Mouse (Mus musculus) neural tube, embryonic 15.5 days (tissue): ENCODE measurements around the gene Timm13. TPM values are rescaled to one million over a fixed set of nuclear protein-coding genes. Genes with fewer than 3 reads are reported as not detected.
A peak's percentile ranks its signal among the peaks of the same experiment; 100 is the strongest.

Source experiments
- ATAC-seq: fragments of 200-750 bp; cut with Nextera tagmentation; 2 replicates; pipeline ENCODE4 v1.8.0; 2017; ENCODE audit warnings: mild to moderate bottlenecking, moderate TSS enrichment, moderate library complexity; ENCODE audit not compliant: low FRiP score
- H3K27ac ChIP-seq: fragments of 300-500 bp; sonication (generic); replicated peaks from 2 replicates; pipeline ENCODE4 v1.5.1; 2015; ENCODE audit warnings: mild to moderate bottlenecking, inconsistent platforms
- H3K27me3 ChIP-seq: fragments of 300-500 bp; sonication (generic); replicated peaks from 2 replicates; pipeline ENCODE4 v1.6.1; 2015; ENCODE audit warnings: inconsistent platforms
- H3K36me3 ChIP-seq: fragments of 300-500 bp; sonication (generic); 2 replicates; pipeline ENCODE4 v1.6.1; 2015; ENCODE audit warnings: inconsistent platforms
- H3K4me1 ChIP-seq: fragments of 300-500 bp; sonication (generic); 2 replicates; pipeline ENCODE4 v1.6.1; 2015; ENCODE audit warnings: inconsistent platforms
- H3K4me2 ChIP-seq: fragments of 300-500 bp; sonication (generic); 2 replicates; pipeline ENCODE4 v1.6.1; 2015; ENCODE audit warnings: inconsistent platforms, mild to moderate bottlenecking, moderate library complexity
- H3K4me3 ChIP-seq: fragments of 300-500 bp; sonication (generic); replicated peaks from 2 replicates; pipeline ENCODE4 v1.5.1; 2015; ENCODE audit warnings: mild to moderate bottlenecking, inconsistent platforms
- H3K9ac ChIP-seq: fragments of 300-500 bp; sonication (generic); replicated peaks from 2 replicates; pipeline ENCODE4 v1.6.1; 2015; ENCODE audit warnings: mild to moderate bottlenecking, inconsistent platforms
- H3K9me3 ChIP-seq: fragments of 300-500 bp; sonication (generic); replicated peaks from 2 replicates; pipeline ENCODE4 v1.6.1; 2016; ENCODE audit warnings: inconsistent platforms
- WGBS: fragments of 180-500 bp; shearing (Covaris S2); methylation state at CpG from one replicate; pipeline ENCODE4 v1.1.7; 2015; ENCODE audit warnings: mixed read lengths; 5-methylcytosine and 5-hydroxymethylcytosine counted together
- polyA plus RNA-seq: library from polyadenylated mRNA; unstranded; fragments of >200 nt; fragmentation: Nextera tagmentation; extraction: Ambion mirVana; gene quantifications from 2 replicates; pipeline ENCODE4 v1.2.1, GENCODE M21; 2015

Gene Timm13
- polyA plus RNA-seq, result 333 and 359 TPM in 2 replicates

GRCm38 (mm10) chr10:80900318-80901247 is at the start of gene Timm13:
Timm13 (minus strand) TSS chr10:80900969.
- Histone ChIP-seq H3K4me2 (peak within 1 kb of the TSS; percentile 95), H3K9me3 (no peaks in the 10 kb centered on the region), H3K4me1 (peaks cover 31% of the 10 kb centered on the region), H3K4me3 (peak within 1 kb of the TSS; percentile 95), H3K9ac (peak within 1 kb of the TSS; percentile 93), H3K36me3 (peaks cover 42% of the 10 kb centered on the region), H3K27me3 (no peaks in the 10 kb centered on the region), H3K27ac (peak within 1 kb of the TSS; percentile 95)
- under 1% methylated on average over 72 of the region's 72 CpGs for WGBS
- ATAC-seq, result peak; percentile 94

GRCm38 (mm10) chr10:80950314-80950713 is 49.5 kb upstream of the Timm13 start:
- WGBS, result 38% methylated on average over 5 of the region's 5 CpGs
- Histone ChIP-seq H3K27me3 (no peaks in the 10 kb centered on the region), H3K4me3 (no peak overlapping the region), H3K9me3 (no peaks in the 10 kb centered on the region), H3K9ac (no peak overlapping the region), H3K4me1 (peaks cover 15% of the 10 kb centered on the region; the same call in 1 of the 2 replicates), H3K4me2 (no peak overlapping the region), H3K36me3 (no peaks in the 10 kb centered on the region), H3K27ac (no peak overlapping the region)
- no peak for ATAC-seq

- ATAC-seq, result no peak
- H3K9ac ChIP-seq, result no peak overlapping the region
- WGBS, result 76% methylated on average over 3 of the region's 3 CpGs
- no peaks in the 10 kb centered on the region for H3K36me3 ChIP-seq
- H3K27ac ChIP-seq, result no peak overlapping the region
- H3K4me2 ChIP-seq, result no peak overlapping the region
- no peaks in the 10 kb centered on the region for H3K9me3 ChIP-seq
- H3K4me1 ChIP-seq, result 0 out of 2 replicates have a peak, but pooled peaks cover 4% of the 10 kb centered on the region
- no peaks in the 10 kb centered on the region for H3K27me3 ChIP-seq
- no peak overlapping the region for H3K4me3 ChIP-seq
These were observed 48.3 kb upstream of the Timm13 start for GRCm38 (mm10) chr10:80949081-80949480.

- Histone ChIP-seq H3K27me3 (no peaks in the 10 kb centered on the region), H3K9ac (no peak overlapping the region), H3K9me3 (no peaks in the 10 kb centered on the region), H3K4me3 (no peak overlapping the region), H3K36me3 (no peaks in the 10 kb centered on the region), H3K4me1 (0 out of 2 replicates have a peak, but pooled peaks cover 4% of the 10 kb centered on the region), H3K27ac (no peak overlapping the region), H3K4me2 (no peak overlapping the region)
- ATAC-seq, result no peak
- WGBS, result 26% methylated on average over 6 of the region's 6 CpGs
These were observed 47.8 kb upstream of the Timm13 start for GRCm38 (mm10) chr10:80948570-80948969.

- Histone ChIP-seq H3K9me3 (no peaks in the 10 kb centered on the region), H3K36me3 (no peaks in the 10 kb centered on the region), H3K4me3 (no peak overlapping the region), H3K4me1 (0 out of 2 replicates have a peak, but pooled peaks cover 4% of the 10 kb centered on the region), H3K9ac (no peak overlapping the region), H3K27me3 (no peaks in the 10 kb centered on the region), H3K27ac (no peak overlapping the region), H3K4me2 (no peak overlapping the region)
- ATAC-seq, result no peak
- WGBS, result 65% methylated on average over 2 of the region's 2 CpGs
These were observed 47.0 kb upstream of the Timm13 start for GRCm38 (mm10) chr10:80947802-80948201.

GRCm38 (mm10) chr10:80946684-80947437 is 46.1 kb upstream of the Timm13 start:
- Histone ChIP-seq H3K27me3 (no peaks in the 10 kb centered on the region), H3K4me3 (no peak overlapping the region), H3K27ac (no peak overlapping the region), H3K9me3 (no peaks in the 10 kb centered on the region), H3K9ac (no peak overlapping the region), H3K4me1 (0 out of 2 replicates have a peak, but pooled peaks cover 4% of the 10 kb centered on the region), H3K36me3 (no peaks in the 10 kb centered on the region), H3K4me2 (no peak overlapping the region)
- no peak for ATAC-seq
- 67% methylated on average over 14 of the region's 14 CpGs for WGBS

GRCm38 (mm10) chr10:80944231-80944630 is 43.5 kb upstream of the Timm13 start:
- no peak overlapping the region for H3K4me3 ChIP-seq
- no peak overlapping the region for H3K4me2 ChIP-seq
- H3K9ac ChIP-seq, result no peak overlapping the region
- H3K9me3 ChIP-seq, result no peaks in the 10 kb centered on the region
- WGBS, result 82% methylated on average over 5 of the region's 5 CpGs
- H3K4me1 ChIP-seq, result peaks cover 24% of the 10 kb centered on the region
- no peak for ATAC-seq
- no peaks in the 10 kb centered on the region for H3K27me3 ChIP-seq
- H3K27ac ChIP-seq, result no peak overlapping the region
- H3K36me3 ChIP-seq, result no peaks in the 10 kb centered on the region

- no peak overlapping the region for H3K4me3 ChIP-seq
- H3K36me3 ChIP-seq, result no peaks in the 10 kb centered on the region
- H3K9ac ChIP-seq, result no peak overlapping the region
- no peak overlapping the region for H3K4me2 ChIP-seq
- 75% methylated on average over 9 of the region's 9 CpGs for WGBS
- H3K27me3 ChIP-seq, result no peaks in the 10 kb centered on the region
- H3K4me1 ChIP-seq, result peaks cover 29% of the 10 kb centered on the region
- H3K9me3 ChIP-seq, result no peaks in the 10 kb centered on the region
- no peak for ATAC-seq
- H3K27ac ChIP-seq, result no peak overlapping the region
These were observed 42.9 kb upstream of the Timm13 start for GRCm38 (mm10) chr10:80943701-80944100.

GRCm38 (mm10) chr10:80942919-80943318 is 42.1 kb upstream of the Timm13 start:
- no peak for ATAC-seq
- Histone ChIP-seq H3K9me3 (no peaks in the 10 kb centered on the region), H3K4me1 (peaks cover 36% of the 10 kb centered on the region), H3K4me3 (no peak overlapping the region), H3K4me2 (no peak overlapping the region), H3K27ac (no peak overlapping the region), H3K9ac (no peak overlapping the region), H3K36me3 (no peaks in the 10 kb centered on the region), H3K27me3 (no peaks in the 10 kb centered on the region; the same call in 1 of the 2 replicates)
- 74% methylated on average over 8 of the region's 8 CpGs for WGBS

GRCm38 (mm10) chr10:80940988-80941347 is 40.2 kb upstream of the Timm13 start:
- Histone ChIP-seq H3K9me3 (no peaks in the 10 kb centered on the region), H3K4me3 (no peak overlapping the region), H3K9ac (no peak overlapping the region), H3K27me3 (peaks cover 15% of the 10 kb centered on the region), H3K36me3 (no peaks in the 10 kb centered on the region), H3K4me2 (peak overlapping the region; percentile 73; the same call in 1 of the 2 replicates), H3K4me1 (peaks cover 51% of the 10 kb centered on the region), H3K27ac (0 out of 2 replicates have a peak overlapping the region, but pooled peaks have one; percentile 80)
- WGBS, result 90% methylated on average over 2 of the region's 2 CpGs
- no peak for ATAC-seq

GRCm38 (mm10) chr10:80940320-80940987 is 39.7 kb upstream of the Timm13 start:
- peak overlapping the region; percentile 80 for H3K27ac ChIP-seq
- peak overlapping the region; percentile 35; the same call in 1 of the 2 replicates for H3K4me3 ChIP-seq
- H3K27me3 ChIP-seq, result peaks cover 18% of the 10 kb centered on the region
- peak overlapping the region; percentile 73 for H3K4me2 ChIP-seq
- no peaks in the 10 kb centered on the region for H3K36me3 ChIP-seq
- WGBS, result 35% methylated on average over 8 of the region's 8 CpGs
- no peaks in the 10 kb centered on the region for H3K9me3 ChIP-seq
- H3K9ac ChIP-seq, result peak overlapping the region; percentile 37; the same call in 1 of the 2 replicates
- ATAC-seq, result no peak
- peaks cover 56% of the 10 kb centered on the region for H3K4me1 ChIP-seq
